ENCODE assay signal across 21 mouse cellular contexts in genomic region chr9:24470166-24470565, GRCm38 (mm10).
"Had no signal": no experiment of that assay in that cellular context is flagged by ENCODE, and none has a peak within 500 bp of the region (broad histone marks: within the 10 kb centered on the region; RNA-seq: fewer than 3 reads in every experiment).

No protein-coding gene starts in this region.

- H3K27ac ChIP-seq: kidney, embryonic 15.5 days; left cerebral cortex, adult 2 months; liver, embryonic 13.5 days; midbrain, embryonic 10.5 days; midbrain, embryonic 13.5 days; stomach, postnatal 0 days had no signal

- H3K9ac ChIP-seq: kidney, embryonic 15.5 days; liver, embryonic 13.5 days; midbrain, embryonic 13.5 days had no signal

- H3K4me3 ChIP-seq: kidney, embryonic 15.5 days; left cerebral cortex, adult 2 months; liver, embryonic 13.5 days; midbrain, embryonic 10.5 days; midbrain, embryonic 13.5 days; myocyte had no signal

- ATAC-seq: midbrain, embryonic 13.5 days; midbrain, embryonic 16.5 days had no signal

- H3K27me3 ChIP-seq: kidney, embryonic 15.5 days; liver, embryonic 13.5 days; midbrain, embryonic 13.5 days had no signal

- H3K4me1 ChIP-seq: kidney, embryonic 15.5 days; midbrain, embryonic 10.5 days; midbrain, embryonic 13.5 days had no signal

- DNase-seq: kidney, adult 2 months; kidney, postnatal 10 days; kidney, postnatal 36 days; layer of hippocampus, postnatal 36 days; liver, embryonic 13.5 days; lung, adult 2 months; lung, postnatal 14 days; lung, postnatal 4 days; right cerebral cortex, adult 18-20 months; right cerebral cortex, postnatal 14 days; right cerebral cortex, postnatal 4 days; thymus, adult 2 months; thymus, postnatal 14 days; thymus, postnatal 4 days had no signal
